Mouse (Mus musculus): Measurements from ENCODE around the gene Spns3.

Spns3 gene

DNA sequence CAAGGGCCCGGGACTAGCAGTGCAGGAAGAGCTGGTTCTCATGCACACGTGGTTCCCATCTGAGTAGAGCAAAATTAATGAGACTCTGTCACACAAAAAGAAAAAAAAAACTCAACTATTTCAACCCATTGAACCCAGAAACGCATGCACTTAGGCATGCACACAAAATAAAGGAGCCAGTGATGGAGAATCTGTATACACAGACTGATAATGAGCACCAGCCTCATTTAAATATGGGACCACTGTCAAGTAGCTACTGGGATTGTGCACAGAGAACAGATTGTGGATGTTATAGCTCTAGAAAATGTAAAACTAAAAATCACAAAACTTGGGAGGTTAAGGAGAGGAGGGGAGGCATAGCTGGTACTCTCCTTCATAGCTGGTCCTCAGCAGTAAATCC lies 35.3 kb downstream of the Spns3 start:
- no peak for DNase-seq (ENCODE audit: low spot score)

DNA sequence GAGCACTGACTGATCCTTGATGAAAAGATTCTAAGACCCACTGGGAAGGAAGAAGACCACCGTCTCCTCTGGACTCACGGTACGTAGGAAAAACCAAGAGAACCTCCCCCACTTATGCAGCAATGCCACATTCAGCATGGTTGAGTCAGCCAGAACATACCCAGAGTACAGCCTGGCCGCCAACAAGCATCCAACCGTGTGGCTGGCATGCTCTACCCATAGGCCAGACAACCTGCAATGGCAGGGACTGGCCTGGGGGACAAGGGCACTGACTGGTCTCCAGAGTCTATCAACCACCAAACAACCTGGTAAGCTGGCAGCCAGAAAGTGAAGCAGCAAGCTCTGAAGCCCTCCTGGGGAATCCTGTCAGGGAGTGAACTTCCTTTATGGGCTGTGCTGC lies 41.7 kb downstream of the Spns3 start:
- DNase-seq (ENCODE audit: low spot score), result no peak

DNA sequence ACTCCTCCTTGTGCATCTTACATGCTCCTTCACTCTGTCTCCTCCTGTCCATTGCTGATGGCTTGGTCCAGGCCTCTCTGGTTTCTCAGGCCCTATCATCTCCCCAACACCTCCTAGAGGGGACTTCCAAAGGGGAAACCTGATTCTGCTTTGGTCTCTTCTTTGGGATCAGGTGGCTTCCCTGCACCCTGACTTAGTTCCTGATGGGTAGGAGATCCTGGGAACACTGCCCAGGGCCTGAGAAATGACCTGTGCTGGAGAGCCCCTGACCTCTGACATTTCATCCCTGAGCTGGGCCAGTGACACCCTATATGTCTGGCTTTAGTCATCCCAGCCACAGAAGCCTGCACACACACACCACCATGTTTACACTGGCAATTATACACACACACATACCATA lies 42.7 kb downstream of the Spns3 start:
- no peak for DNase-seq (ENCODE audit: low spot score)

DNA sequence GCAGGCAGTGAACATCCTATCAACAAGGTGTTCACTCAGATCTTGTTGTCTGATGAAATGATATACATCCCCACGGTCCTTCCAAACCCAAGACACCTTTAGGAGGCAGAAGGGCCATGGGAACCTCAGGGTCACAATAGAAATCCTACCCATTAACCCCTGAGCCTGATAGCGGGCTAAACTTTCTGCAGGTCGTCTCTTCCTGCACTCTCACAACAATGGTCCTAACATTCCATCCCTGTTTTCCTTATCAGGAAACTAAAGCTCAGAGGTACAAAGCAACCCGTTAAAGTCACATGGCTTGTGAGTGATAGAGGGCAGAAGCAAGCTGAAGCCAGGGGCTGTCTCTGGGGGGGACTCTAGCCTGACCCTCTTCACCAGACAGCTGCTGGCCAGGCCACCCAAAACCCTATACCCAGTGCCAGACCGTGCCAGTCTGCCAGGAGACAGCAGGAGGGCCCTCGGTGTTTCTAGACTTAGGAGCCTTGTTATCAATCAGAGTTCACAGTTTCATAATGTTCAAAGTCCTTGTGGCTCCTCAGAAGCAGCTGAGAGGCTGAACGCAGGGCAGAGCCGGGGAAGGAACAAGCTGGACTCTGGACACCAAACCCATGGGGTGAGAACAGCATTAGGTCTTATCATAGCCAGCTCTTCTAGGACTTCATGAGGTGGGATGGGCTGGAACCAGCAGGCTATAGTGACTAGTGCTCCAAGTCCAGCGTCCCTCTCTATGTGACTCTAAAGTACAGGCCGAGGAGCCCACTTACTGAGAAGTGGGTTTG lies 46.1 kb downstream of the Spns3 start:
- DNase-seq (ENCODE audit: low spot score), result peak; percentile 85

DNA sequence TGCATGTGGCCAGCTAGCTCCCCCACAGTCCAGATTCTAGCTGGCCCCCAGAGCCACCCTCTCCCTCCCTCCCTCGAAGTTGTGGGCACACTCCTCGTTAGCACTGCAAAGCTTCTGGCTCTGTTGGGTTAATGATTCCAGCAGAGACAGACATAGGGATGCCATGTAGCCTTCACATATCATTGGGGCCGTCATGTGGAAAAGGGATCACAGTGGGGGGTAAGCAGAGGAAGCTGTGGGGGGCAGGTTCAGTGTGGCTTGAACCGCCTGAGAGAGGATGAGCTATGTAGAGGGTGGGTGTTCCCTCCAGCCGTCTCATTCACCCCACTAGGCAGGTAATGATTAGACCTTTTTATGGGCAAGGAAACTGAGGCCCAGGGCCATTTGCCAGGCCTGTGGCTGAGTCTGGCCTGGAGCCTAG lies 46.8 kb downstream of the Spns3 start:
- no peak for DNase-seq (ENCODE audit: low spot score)

DNA sequence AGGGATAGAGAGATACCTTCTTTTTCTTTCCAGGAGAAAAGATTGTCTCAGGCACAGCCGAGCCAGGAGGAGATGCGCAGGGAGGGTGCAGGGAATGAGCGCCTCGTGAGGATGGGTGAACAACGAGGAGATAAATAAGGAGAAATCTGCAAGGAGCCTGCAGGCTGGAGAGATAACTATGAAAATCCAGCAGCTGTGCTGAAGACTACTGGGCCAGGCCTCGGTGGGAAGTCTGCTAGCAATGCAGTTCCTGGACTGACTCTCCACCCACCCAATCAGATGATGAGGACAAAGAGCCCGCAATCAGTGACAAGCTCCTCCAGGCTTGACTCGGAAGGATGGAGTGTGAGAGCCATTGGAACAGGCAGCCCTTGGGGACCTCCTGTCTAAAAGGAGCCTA lies 48.1 kb downstream of the Spns3 start:
- DNase-seq (ENCODE audit: low spot score), result peak; percentile 41

DNA sequence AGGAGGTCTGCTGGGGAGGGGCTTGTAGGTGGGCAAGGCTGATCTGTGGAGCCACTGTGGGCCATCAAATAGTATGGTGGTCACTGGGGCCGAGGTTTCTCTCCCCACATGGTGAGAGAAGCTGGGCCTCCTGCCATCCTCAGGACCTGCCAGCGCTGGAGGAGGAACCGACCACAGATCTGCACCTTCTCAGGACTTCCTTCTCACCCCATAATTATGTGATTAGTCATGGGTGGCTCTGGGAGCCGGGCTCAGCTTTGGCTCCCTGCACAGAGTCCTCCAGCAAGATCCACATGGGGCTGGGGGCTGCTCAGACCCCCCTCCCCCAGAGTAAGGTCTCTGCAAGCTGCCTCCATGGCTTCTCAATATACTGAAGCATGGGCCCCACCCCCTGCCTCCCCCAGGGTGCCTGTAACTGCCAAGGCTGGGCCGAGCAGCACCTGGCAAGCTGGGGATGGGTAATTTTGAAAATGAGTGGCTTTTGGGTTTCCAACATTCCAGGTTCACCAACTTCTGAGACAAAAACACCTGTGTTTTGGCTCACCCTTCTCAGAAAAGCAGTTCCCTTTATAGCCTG lies 48.8 kb downstream of the Spns3 start:
- DNase-seq (ENCODE audit: low spot score), result no peak

DNA sequence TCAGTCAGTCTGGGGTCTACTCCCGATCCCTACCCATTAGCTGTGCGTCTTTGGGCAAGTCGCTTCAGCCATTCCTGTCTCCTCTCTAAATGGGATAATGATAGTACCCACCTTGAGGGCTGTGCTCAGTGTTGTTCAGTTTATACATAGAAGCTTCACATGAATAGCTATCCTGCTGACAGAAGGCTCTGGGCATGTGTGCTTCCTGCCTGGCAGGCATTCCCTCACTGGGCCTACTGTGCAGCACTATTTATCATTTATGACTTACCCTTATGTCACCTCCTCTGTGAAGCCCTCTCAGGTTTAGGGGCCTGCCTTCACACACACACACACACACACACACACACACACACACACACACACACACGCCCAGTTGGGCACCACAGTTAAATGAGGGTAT lies 50.2 kb downstream of the Spns3 start:
- no peak for DNase-seq (ENCODE audit: low spot score)

DNA sequence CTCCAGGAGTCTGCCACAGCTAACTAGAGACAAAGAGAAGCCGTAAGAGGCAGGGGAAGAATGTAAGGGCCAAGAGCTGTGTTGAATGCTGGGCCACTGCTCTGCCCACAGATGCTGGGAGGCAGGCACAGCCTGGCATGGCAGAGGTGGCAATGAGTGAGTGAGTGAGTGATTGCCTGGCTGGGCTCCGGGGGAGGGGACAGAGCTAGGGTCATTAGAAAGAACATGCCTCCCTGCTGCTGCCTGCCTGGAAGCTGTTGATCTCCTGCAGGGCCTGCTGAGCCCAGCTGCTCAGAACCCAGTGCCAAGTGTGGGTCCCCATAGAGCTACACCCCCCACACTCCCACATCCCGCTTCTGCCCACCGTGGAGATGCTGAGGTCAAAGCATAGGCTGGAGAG lies 52.9 kb downstream of the Spns3 start:
- no peak for DNase-seq (ENCODE audit: low spot score)

DNA sequence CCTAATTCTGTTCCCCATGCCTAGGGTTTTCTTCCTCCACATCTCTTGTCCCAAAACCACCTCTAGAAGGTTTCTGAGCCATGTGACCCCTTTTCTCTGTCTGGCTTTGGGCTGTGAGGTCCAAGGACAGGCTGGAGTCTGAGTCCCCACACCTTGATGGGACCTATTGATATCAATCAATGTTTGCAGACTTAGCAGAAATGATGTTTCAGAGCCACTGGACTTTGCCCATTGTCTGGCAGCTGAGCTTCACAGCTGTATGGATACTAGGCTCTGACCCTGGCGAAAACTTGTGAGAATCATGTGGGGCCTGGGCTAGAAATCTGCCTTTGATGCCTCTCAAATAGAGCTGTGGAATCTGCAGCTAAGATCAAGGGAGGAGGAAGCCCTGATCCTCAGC lies 53.5 kb downstream of the Spns3 start:
- peak; percentile 64 for DNase-seq (ENCODE audit: low spot score)

DNA sequence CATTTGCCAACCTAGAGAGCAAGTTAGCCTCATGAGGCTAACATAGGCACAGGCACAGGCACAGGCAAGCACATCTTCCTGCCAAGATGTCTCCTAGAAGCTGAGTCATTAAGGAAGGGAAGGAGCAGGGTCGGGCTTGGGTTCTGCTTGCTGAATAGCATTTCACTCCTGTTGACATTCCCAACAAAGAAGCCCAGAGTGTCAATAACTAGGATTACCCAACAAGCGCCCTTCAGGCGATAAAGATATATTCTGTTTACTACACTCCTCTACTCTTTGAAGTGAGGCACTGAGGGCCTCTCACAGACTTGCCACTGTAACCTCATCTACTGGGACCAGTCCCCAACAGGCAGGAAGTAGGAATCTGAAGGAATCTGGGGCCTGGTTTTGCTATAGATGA lies 54.2 kb downstream of the Spns3 start:
- DNase-seq (ENCODE audit: low spot score), result peak; percentile 68

DNA sequence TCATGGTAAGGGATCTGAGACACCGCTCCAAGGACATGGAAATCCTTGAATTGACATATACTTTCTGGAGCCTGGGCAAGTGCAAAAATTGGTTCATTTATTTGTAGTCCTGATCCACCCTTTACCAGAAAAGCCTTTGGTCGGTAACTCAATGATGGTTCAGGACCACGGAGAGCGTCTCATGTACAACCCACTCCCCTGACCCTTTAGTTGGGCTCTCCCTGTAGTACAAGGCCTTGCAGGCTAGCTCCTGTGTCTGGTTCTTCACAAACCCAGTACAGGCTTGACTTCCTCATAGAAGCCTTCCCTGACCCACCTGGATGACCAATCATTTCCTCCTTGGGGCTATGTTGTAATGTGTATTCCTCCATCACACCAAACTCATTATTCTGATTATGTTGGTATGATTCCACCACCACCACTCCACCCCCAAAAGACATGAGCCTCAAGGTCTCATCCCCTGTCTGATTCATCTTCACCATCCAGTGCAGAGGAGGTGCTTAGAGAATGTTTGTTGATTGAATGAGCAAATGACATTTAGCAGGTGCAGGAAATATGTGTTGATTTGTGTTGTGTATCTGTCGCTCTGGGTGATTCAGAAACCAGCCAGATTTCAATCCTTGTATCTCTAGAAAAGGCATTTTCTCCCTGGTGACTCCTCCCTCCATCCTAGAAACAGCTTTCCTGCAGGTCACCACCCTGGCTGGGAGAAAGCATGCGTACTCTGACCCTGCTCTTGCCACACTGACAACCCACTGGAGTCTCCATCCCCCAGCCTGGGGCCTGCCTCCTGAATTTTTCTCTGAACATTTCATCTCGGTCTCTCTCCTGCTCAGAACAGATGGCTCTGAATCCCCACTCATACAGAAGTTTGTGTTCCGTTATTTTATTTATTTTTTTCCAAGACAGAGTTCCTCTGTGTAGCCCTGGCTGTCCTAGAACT lies 56.0 kb downstream of the Spns3 start:
- DNase-seq (ENCODE audit: low spot score), result peak; percentile 53

DNA sequence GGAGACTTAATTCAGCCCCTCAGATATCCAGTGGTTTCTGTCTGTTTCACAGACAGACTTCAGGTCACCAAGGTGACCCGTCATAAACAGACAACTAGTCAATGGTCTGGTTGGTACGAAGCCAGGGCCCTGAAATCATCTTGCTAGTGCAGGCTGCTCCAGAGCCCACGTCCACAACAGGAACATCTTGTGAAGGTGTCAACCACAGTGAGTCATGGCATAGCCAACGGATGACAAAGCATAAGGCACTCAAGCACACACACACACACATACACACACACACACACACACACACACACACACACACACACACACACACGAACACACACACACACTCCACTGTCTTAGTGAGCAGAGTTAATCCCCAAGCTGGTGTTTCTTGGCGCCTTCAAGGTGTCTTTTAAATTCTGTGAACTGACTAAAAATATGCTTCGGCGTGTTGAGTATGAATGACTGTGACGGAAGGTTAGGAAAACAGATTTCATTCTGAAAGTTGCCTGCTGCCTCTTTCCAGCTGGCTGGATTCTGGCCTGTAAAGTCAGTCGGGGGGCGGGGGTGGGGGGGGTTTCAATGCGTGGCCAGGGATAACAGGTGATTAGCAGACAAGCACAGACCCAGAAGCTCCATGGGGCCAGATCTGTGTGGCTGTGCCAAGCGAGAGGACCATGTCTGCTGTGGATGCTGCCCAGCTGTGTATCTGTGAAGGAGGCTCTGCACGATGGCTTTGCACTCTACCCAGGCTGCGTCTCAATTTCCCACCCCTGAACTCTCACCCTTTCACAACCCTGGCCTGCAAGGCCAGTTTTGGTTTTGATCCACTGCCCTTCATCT lies 59.0 kb downstream of the Spns3 start:
- no peak for DNase-seq (ENCODE audit: low spot score)

DNA sequence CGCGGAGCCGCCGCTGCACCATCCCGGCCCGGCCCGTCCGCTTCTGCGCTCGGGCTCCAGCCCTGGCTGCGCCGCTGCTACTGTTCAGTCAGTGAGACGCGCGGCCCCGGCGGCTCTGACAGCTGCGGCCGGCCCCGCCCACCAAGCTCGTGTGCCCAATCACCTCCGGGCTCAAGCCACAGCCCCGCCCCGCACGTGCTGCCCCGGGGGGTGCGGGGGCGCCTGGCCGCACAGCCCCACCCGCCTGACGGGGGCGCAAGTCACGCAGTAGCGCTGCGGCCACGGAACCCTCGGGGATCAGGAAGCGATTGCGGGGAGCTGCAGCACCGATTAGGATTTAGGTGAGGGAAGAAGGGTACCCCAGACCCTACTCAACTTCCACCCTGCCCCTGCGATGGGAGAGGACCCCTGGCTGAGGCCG lies 60.4 kb downstream of the Spns3 start, which contains the start of gene Spns2:
Gene Spns2 (minus strand): TSS at position 24 of the 421 bp plus-strand sequence.
- peak; percentile 91 for DNase-seq (ENCODE audit: low spot score)

DNA sequence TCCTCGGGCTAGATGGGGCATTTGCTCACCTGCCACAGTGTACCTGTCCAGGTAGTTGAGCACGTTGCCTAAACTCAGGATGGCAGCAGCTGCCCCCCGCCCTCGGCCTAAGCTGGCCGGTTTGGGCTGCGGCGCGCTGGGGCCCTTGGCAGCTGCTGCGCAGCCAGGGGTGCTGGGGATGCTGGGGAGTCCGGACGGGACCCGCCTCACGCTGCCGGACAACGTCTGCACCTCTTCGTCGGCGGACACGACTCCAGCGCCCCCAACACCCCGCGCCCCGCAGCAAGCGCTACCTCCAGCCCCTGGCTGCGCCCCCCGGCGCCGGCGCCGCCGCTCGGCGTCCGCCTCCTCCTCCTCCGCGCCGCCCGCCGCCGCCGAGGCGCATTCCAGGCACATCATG lies 60.9 kb downstream of the Spns3 start:
- DNase-seq (ENCODE audit: low spot score), result no peak

DNA sequence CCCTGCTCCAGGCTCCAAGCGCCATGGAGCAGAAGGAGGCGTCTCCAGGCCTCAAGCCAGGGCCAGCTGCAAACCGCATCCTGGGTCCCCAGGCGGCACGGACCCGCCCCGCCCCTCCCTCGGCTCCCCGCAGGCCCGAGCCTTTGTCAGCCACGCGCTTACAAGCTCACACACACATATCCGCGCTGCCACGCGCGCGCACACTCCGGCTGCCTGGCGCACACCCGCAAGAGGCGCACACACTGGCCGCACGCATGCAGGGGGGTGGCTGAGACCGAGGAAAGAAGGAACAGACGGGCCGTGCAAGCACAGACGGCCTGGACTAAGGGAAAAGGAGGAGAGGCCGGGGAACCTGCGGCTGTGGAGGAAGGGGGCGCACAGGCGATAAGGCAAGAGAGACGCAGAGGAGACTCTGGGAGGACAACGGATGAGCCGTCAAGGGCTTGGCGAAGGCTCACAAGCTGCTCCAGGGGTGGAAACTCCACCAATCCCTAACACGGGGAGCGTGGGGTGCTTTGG lies 61.5 kb downstream of the Spns3 start:
- peak; percentile 59 for DNase-seq (ENCODE audit: low spot score)

DNA sequence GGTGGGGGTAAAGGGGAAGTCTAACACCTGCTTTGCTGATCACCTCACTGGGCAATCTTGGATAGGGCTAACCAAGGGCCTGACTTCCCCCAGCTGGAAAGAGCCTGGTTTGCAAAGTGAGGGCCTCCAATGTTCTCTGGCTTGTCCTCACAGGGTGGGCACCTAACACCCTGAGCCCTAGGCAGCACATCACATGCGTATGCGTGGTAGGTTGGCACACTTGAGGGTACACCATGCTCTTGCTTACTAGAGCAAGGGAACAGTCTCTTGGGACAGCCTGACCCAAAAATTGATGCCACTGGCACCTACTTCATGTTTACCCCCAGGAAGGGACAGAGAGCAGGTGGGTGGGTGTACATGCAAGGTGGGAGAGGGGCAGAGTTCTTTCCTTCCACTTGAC lies 62.6 kb downstream of the Spns3 start:
- no peak for DNase-seq (ENCODE audit: low spot score)

DNA sequence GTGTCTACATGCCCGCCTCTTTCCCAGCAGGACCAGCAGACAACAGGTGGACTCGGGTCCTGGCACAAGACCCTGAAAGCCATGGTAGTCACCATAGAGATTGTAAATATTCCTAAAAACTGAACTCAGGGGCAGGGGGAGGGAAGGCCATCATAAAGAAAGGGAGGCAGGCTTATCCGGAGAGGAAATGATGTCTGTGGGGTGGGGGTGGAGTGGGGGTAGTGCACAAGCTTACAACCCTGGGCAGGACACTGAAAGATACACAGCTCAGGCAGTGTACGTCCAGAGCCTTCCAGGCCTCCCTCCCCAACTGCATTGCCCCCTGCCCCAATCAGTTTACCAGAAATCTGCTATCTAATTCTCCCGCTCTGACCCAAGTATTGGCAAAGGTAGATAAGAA lies 63.1 kb downstream of the Spns3 start:
- DNase-seq (ENCODE audit: low spot score), result no peak

DNA sequence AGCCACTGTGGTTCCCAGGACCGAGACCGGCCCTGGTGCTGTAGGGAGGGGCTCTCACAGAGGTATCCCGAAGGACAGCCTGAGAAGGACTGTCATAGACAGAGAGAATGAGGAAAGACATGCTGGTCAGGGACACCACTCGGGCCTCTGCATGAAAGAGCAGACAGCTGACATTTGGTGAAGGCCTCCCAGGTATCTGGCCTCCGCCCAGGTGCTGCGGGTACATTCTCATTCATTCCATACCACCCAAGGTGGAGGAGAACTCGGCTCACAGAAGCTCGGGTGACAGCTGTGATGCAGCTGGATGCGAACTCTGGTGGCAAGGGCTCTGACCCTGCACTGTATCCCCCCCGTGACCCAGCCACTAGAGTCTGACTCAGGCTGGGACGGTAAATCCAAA lies 64.3 kb downstream of the Spns3 start:
- no peak for DNase-seq (ENCODE audit: low spot score)

DNA sequence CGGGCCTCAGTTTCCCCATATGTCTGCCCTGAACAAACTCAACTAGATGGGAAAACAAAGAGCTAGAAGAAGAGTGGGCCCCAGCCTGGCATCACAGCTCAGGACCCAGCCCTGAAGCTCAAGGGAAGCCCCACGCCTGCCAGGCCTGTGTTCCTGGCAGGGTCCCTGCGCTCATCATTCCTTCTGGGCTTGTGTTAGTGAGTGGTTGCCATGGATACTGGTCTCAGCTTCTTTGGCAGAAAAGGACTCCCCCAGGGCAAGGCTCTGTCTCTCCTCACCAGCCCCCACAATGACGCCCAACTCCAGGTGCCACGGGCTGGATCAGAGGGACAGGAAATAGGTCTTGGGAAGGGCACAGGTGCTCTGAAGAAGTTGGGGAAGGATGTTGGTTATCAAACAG lies 65.1 kb downstream of the Spns3 start:
- DNase-seq (ENCODE audit: low spot score), result no peak

DNA sequence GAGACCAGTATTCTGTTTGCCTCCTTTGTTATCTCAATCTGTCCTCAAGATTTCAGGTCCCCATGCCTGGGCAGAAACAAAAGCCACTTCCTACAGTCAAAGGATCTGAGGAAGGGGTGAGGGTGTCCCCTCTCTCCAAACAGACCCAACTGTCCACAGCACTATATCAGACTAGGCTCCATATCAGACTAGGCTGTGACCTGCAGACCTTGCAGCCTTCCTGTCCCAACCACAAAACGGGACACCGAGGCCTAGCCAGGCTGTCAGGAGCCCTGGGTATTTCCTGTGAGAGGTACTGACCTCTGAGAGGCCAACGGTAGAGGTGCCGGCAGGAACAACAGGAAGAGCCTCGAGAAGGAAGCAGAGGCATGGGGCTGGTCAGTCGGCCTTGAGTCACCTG lies 65.8 kb downstream of the Spns3 start:
- DNase-seq (ENCODE audit: low spot score), result no peak

DNA sequence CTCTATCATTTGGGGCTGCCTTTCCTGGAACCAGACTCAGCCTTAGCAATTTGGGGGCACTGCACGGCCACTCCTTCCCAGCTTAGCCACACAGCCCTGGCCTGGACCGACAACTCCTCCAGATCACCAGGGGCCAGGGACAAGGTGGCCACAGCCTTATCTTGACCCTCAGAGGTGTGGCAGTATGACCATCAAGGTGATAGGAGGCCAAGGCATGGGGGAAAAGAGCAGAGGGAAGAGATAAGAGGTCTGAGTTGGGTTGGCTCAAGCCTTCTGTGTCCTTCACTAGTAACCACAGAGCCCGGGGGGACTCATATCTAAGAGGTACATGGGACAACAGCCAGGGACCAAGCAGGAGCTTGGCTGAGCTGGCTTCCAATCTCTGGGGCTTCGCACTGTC lies 68.4 kb downstream of the Spns3 start:
- peak; percentile 66 for DNase-seq (ENCODE audit: low spot score)

All from yolk sac, embryonic 10.5 days (tissue).